Mouse (Mus musculus): Measurements from ENCODE around the gene Pkp4.
"Not testable (repeated sequence)": the region's sequence is repeated elsewhere in the genome, so short reads cannot be mapped to it uniquely, and the experiment has no call there.

The Pkp4 gene

DNA sequence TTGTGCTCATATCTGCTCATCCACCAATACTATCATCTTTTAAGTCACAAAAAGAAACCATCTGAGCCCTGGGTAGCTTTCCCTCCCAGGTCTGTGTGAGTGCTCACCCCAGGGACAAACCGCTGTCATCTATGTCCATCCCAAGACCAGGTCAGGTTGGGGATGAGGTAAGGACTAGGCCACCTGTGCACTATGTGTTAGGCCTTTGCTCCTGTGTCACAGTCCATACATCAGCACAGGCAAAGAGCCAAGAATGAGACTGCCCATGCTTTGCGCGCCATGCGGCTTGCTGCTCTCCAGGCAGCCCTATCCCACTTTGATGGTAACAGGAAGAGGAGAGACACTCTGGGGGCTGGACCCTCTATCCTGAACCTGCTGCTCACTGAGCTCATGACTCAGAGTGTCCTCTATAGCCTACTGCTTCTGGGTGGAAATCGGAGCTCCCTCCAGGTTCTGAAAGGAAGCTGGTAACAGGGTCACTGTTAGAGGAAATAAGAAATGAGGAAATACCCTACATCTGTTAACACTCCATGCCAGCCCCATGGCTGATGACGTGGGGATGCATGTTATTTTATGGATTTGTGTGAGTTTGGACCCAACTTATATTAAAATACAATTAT, 182.1 kb downstream of the Pkp4 start:
- DNase-seq = no peak

DNA sequence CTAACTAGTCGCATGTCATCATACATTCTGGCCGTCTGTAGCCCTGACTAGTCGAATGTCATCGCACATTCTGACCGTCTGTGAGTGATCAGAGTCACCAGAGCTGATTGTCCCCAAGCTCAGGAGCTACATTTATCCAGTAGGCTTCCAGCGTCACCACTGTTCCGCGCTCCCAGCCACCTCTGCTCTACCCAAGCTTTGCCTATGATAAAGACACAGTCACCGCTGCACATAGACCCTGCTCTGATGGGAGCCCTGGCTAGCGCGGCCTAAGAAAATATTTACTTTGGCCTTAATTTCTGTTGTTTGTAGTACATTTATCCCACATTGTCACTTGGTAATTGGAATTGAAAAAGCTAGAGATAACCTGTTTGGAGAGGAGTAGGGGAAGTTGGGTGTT, 183.2 kb downstream of the Pkp4 start:
- DNase-seq = no peak

DNA sequence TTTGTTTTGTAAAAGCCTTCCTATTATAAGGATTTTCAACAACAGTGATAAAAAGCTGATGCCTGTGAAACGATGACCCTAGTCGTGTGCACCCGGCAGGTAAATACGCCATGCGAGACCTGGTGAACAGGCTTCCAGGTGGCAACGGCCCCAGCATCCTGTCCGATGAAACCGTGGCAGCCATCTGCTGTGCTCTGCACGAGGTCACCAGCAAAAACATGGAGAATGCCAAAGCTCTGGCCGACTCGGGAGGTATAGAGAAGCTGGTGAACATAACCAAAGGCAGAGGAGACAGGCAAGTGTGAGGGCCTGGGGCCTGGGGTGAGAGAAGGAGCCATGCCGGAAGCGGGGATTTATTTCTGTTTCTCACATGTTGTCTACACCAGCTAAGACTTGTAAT, 184.0 kb downstream of the Pkp4 start:
- no peak for DNase-seq

DNA sequence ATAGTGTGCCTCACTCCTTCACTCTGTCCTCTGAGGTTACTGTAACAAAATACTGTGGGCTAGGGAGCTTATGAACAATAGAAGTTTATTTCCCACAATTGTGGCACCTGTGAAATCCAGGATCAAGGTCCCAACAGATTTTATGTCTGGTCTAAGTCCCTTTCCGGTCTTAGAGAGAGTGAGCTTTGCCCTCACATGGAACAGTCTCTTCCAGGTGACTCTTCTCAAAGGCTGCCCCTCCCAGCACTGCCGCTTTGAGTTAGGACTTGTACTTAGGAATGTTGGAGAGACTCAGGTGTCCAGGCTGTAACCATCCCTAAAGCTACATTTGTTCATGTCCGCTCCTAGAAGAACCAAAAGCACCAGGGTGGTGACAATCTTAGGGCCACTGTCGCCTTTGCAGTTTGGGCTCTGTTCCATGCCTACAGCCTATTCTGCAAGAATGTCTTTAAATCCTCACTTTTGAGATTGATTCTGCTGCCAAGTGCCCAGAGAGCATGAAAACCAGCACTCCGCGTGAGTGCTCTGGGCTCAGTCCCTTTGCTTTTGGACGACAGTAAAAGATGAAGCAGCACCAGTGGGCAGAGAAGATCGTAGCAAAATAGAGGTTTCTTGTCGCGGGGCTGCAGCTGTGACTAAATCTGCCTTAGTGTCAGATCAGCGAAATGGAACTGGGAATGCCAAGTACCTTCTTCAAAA, 184.6 kb downstream of the Pkp4 start:
- DNase-seq = no peak

DNA sequence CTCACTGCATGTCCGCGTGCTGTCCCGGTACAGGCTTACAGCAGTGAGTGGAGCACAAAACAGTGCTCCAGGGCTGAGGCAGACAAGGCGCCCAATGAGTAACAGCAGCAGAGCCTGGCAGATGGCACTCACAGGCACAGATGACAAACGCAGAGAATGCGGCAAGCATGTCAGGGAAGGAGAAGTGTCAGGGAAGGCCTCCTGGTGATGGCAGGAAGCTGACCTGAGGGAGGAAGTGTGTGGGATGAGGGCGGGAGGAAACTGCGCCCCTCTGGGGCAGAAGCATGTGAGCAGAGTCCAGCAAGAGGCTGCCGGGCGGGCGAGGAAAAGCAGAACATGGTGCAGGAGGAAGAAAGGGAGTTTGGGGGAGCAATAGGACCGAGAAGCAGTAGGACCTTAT, 185.8 kb downstream of the Pkp4 start:
- no peak for DNase-seq

DNA sequence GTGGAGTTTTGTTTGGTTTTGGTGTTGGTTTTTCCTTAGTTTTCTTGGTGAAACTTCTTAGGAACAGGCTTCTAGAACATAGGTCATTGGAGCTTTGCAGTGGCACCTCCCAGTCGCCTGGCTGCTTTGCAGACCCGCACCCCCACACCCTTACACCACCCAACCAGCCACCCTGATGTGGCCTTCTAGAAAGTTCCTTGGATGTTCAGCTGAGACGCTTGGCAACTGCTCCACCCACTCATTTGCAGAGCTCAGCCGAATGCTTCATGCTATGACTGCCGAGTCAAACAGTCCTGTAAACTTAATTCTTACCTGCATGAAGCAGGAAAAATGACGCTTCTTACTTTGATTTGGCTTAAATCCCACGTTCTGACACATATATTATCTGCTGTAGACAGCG, 187.9 kb downstream of the Pkp4 start:
- no peak for DNase-seq

DNA sequence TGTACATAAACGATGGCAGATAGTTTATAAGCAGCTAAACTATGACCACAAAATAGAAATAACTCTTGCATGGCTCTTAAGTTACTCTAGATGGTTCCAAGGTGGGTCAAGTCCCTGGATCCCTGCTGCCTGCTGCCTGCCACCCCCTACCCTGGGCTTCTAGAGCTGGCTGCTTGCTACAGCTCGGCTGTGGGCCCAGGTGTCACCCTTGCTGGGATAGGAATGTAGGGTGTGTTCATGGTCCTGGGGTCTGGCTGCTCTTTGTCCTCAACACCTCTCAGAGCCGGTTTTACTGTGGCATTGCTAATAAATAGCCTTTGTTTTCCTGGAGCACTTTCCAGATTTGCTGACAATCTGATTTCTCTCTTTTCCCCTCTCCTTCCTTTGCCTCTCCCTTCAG, 189.4 kb downstream of the Pkp4 start:
- no peak for DNase-seq

DNA sequence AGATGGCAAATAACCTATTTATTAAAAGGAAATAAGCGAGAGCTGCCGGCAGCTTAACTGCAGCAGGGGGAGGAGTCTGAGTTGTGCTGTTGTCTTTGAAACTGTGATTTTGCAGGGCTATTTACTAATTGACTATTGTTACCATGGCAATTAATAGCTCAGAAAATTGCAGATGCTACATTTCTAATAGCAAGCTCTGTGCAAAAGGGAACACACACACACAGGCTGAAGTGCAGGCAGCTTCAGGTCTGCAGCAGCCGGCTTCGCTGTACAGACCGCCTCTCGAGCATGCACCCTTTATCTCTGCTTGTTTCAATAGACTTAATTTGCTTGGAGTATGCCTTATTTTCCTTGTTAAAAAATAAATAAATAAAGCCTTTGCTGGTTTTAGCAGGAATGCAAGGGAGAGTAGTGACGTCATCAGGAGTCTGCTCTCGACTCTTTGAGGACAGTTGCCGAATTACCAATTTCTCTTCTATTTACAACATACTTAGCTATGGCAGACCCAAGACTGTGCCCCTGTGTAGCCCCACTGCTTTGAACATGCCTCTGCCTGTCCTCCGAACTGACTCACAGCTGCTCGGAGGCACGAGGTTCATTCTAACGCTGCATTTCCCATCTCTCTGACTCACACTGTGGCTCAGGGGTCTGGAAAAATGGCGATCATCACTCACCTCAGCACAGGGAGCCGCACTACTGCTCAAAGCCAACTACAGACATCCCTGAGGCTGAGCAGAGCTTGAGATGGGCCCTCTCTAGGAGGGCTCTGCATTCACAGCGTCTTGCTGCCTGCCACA, 190.9 kb downstream of the Pkp4 start:
- no peak for DNase-seq

DNA sequence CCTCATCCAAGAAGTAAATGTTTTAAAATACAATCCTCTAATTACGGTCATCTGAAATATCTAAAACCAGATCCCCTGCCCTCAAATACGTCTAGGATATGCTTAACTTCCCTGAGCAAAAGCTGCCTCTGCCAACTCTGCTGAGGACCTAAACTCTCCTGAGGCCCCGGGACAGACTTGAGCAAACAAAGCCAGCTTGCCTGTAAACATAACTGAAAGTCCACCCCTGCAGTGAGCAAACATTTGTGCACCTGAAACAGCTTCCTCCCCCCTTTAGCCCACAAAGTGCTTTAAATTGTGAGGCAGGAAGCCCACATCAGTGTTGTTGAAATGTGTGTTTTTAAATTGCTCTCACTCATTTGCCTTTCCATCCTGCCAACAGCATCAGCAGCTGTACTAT, 193.2 kb downstream of the Pkp4 start:
- DNase-seq = no peak

DNA sequence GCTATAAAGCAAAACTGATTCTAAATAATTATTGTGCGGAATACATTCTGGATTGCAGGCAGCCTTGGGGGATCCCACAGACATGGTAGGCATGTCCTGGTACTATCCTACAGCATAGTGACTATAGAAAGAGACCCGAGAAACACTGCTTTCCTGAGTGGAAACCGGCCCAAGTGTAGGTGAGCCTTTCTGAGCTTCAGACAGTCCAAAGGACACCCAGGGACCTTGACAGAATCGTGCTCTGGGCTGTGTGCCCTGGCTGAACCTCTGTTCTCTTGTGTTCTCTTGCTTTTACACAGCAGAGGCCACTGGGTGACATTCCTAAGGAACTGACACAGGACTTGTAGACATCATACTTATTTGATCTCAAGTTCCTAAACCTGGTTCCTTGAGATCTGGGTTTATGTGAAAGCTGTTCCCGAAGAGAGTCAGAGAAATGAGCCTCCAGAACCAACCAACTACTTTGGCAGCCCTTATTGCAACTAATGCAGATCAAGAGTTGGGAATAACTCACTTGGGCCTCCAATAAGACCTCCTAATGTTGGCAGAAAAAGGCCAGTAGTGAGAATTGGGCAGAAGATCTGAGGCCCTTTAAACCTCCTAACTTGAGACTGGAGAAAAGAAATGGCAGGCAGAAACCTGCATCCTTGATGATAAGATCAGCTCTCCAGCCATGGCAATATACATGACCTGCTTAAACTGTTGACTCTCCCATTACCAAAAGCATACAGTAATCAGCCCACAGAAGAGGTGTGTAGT, 195.1 kb downstream of the Pkp4 start:
- no peak for DNase-seq

DNA sequence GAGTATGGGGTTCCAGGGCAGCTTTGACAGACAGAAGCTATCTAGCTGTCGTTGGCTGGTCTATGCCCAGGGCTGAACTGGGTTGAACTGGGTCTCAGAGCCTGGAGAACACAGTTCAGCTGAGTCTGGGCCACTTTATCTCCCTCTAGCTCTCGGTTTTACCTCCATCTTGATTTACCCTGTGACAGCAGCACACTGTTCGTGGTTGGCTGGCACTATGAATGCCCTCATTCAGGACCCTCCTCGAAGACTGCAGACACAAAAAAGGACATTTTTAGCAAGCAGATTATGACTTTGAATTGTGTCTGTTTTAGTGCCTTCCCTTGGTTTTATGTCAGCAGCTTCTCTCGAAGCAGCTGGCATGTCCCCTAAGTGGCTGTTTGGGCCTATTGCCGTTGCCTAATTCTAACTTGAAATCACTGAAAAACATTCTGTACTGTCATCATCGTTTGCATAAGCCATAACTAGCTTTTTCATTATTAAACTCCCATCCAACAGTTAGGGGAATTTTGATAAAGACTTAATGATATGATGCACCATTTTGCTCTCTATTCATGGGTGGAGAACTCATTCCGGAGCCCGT, 199.2 kb downstream of the Pkp4 start:
- DNase-seq = no peak

DNA sequence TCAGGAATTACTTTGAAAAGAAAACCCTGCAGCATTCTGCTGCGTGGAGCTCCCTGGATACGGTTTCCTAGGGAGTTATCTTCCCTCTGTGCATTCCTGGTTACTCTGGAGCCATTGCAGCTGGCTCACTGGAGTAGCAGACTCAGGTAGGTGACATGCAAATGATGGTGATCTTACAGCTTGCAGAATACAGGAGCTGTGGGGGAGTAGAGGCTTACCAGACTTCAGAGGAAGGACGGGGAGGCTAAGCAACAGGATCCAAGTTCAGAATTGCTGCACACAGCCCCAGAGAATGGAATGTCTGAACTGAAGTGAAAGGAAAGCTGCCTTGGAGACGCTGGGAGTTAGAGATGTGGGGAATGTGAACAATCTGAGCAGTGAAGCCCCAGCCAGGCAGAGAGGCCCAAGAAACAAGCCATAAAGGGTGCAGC, 200.7 kb downstream of the Pkp4 start:
- no peak for DNase-seq

DNA sequence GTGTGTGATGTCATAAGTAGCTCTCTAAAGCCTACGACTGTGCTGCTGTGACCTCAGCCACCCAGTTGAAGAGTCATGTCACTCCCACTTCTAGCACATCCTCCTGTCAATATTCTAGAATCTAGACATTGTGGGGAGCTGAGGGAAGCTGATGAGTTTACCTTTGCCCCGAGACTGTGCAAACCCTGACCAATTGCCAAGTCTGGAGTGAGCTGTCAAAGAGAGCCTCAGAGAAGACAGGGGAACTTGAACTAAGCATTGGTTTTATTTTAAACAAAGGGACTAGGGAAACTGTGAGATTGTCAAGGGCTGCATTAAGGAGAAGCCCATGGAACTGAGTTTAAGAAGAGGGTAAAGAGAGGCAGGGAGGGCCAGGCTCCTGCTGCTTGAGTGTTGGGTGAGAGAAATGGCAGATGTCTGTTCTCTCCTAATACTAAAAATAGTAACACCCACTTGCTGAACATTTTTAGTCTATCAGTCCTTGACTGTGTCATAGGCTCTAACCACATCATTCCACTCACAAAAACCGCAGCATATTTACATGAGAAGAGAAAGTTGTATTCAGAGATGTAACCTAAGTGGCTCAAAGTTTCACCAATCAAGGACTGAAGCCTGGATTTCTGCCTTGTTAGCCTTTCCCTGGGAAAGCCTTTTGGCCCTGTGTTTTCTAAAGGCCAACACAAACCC, 203.6 kb downstream of the Pkp4 start:
- no peak for DNase-seq

DNA sequence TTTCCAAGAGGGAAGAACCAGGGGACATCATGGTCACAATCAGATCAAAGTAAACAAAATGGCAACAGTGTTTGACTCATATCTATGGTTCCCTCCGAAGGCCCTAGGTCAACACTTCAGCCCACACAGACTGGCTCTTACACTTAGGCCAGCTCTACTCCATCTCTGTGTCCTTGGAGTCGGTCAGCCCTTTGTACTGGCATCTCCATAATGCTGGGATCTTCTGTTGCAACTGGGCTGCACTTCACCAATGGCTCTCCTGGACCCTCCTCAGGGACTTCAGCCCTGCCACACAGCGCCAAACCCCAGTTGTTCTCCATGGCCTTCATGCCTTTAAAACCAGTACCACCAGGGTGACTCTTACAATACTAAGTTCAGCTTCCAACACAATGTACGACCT, 206.5 kb downstream of the Pkp4 start:
- no peak for DNase-seq

DNA sequence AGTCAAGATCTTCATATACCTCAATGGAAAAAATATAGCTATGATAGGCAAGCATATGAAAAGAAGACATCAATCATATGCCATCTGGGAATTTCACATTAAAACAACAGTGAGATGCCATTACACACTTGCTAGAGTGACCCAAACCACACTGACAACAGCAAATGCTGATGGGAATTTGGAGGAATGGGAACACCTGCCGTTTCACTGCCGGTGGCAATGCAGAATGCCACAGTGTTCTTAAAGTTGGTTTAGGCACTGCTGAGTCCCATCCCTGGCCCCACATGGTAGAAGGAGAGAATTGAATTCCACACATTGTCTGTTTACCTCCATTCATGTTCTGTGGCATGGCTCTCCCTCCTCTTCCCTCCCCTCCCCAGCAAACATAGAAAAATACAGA, 212.5 kb downstream of the Pkp4 start:
- no peak for DNase-seq

DNA sequence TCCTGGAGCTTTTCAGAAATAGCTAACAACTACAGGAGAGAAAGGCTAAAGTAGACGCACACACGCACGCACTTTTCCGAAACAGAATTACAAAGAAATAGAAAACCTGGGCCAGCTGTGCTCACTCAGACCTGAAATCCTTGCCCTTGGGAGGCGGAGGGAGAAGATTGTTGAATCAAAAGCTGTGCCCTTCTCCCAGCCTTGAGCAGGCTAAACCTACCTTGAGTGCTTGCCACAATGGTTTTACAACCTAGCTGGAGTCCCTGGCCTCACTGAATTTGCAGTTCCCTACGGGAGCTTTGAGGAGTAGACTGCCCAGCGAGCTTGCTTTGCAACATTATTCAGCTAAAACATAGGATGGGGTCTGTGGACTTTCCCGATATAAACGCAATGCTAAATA, 217.4 kb downstream of the Pkp4 start:
- DNase-seq = no peak

DNA sequence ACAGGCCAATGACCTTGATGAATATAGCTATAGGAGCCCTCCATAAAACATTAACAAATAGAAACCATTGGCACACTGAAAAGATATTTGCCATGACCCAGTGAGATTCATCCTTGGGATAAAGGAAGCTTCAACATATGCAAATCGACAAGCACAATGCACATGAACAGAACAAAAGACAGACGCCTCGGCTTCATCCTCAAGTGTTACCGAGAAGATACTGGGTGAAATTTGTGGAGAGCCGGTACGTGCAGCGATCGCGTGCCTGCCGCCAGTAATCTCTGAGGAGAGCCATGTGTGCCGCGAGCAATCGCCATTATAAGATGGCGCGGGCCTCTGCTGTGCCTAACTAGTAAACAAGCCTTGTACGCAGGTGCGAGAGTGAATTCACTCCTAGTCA, 218.2 kb downstream of the Pkp4 start:
- DNase-seq = not testable (repeated sequence)

DNA sequence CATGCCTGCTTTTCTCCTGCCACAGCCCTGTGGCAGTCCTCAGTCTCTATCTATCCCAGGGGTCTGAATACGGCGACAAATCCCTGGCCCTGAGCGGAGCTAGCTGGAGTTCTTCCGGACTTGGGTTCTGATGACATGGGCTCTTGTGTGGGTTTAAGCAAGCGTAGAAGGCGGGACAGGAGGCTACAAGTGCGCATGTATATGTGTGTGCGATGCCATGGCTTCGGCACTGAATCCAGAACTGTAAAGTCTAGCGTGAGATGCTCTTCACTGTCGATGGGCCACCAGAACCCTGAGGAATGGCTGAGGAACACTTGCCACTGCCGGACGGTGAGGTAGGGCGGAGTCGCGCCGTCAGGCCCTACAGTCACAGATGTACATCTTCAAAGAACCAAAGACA, 222.6 kb downstream of the Pkp4 start:
- DNase-seq = no peak

DNA sequence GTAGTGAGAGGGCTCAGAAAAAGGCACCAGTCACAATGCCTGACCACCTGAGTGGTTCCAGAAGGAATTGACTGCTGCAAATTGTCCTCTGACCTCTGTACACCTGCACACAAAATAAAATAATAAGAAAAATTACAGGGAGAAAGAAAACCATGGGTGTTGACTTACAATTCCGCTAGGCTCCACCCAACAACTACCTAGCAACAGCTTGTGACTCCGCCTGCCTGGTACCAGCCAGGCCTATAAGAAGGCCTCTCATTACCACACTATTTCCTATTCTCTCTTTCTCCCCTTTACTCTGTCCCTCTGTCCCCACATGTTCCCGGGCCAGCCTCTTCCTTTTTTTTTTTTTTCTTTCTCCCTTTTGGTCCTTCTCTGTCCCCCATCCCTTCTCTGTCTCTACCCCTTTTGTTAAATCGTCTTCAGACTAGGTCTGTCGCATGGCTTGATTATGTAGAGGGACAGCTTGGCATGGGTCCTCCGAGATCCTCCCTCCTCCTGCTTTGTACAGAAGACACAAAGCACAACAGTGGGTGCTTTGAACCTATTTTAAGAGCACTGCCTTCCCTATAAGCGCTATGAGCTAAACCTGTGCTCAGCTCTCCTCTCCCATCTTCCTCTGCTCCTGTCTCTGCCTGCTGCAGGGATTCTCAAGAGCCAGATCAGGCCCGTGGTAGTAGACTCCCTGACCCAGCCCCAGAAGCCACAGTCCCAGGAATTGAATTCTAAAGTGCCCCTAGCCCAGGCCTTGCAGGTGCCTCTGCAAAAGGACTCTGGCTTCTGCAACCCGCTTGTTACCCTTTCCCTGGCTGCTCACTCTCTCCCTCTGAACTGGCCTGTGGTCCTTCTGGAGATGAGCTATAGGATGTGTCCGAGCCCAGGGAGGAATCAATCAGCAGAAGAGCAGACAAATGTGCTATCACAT, 223.5 kb downstream of the Pkp4 start:
- DNase-seq = no peak

DNA sequence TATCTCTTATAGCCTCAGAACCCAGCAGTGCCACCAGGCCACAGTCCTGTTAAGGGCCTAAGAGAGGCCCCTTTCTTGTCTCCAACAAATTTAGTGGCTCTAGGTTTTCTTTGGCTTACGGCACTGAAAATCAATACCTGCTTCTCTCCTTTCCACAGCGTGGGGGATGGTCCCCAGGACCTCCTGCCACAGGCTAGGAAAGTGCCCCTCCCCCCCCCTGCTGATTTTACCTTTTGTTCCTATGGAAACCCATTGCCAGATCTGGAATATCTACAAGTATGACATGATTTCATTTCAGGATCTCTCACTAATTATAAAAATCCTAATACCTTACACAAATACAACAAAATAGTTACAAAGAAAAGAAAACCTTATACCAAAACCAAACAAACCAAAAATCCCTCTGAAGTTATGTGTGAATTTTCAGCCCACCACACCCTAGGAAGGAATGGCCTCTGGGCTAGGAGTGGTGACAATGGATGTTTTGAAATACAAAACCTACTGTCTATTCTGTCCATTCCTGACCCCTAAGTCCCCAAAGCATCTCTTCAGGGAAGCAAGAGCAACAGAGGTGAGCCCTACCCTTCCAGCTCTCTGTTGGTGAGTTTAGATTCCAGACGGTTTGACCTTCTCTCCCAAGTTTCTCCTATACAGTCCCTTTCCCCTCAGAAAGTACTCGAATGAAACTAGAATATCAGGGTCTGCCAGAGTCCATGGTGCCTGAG, 224.7 kb downstream of the Pkp4 start:
- DNase-seq = no peak

DNA sequence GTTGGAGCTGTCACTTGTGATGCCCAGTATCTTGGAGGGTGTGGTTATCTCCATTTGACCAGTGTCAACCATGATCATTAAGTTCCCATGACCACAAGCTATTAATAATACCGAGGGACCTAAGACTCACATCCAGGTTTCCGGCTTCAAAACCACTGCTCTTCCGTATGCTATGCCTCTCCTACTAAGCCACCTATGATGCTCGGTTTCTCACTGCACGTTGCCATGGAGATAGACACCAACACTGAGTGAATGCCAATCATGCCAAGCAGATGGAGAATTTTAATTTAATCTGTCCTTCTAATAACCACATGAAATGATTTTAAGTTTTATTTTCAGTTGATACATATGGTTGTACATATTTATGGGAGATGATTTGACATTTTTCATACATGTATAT, 229.3 kb downstream of the Pkp4 start:
- no peak for DNase-seq

Measured in right cerebral cortex, postnatal 4 days (tissue).